Mouse (Mus musculus) heart, postnatal 36 days (tissue): ENCODE data around the gene Serf1. TPM values are rescaled to one million over a fixed set of nuclear protein-coding genes. Genes with fewer than 3 reads are reported as not detected.
"Not testable (repeated sequence)": the region's sequence is repeated elsewhere in the genome, so short reads cannot be mapped to it uniquely, and the experiment has no call there.

Source experiments
- DNase-seq, 2 experiments: peaks; one replicate each; pipeline ENCODE4 v3.0.0; 2021 to 2022
- intact Hi-C: fragments of 180-260 bp; cut with DNase I; formaldehyde crosslinking; loops from one replicate; pipeline ENCODE4 v1.15.1; 2025
- total RNA-seq, 2 experiments: library from RNA; stranded (reverse); gene quantifications; 2 replicates each; pipeline ENCODE4 v1.2.3; 2021

Gene Serf1
- 1 to 10 TPM; 5.9 to 6.7 TPM for total RNA-seq

- intact Hi-C loops: loop anchor here (10.0 kb wide), 2 partner anchors 547 to 753 kb away; partner anchors contain the start of genes Ak6, Rad17 and Taf9
Measured at GRCm38 (mm10) chr13:100107652-100108472, at the start of gene Serf1. Serf1 (plus strand) TSS chr13:100108012.

GRCm38 (mm10) chr13:100063936-100064335 is 43.9 kb upstream of the Serf1 start:
- intact Hi-C loops: no loop called here
- DNase-seq: no peak

More at GRCm38 (mm10) chr13:100107652-100108472, at the start of gene Serf1:
- DNase-seq: peak; percentile 81 to 86

DNA sequence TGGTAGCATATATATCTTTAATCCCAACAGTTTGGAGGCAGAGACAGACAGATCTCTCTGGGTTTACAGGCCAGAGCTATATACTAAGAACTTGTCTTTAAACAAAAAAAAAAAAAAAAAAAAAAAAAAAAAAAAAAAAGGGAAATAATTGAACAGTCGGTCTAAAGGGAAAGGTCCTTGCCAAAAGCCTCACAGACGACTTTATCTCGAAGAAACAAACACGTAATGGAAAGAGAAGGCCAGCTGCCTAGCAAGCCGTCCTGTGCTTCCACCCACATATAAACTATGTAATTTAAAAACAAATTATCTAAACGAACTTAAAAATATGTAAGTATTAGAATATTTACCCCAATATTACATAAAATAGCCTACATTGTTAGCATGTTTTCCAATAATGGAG is 40.0 kb upstream of the Serf1 start:
- no peak for DNase-seq
- intact Hi-C loops: no loop called here

GRCm38 (mm10) chr13:100071473-100071872 is 36.3 kb upstream of the Serf1 start:
- no peak for DNase-seq
- intact Hi-C loops: no loop called here

- no peak for DNase-seq
- intact Hi-C loops: loop anchor here (5.0 kb wide), 1 partner anchor 67 kb away; no protein-coding TSS in a partner anchor
Measured at GRCm38 (mm10) chr13:100098808-100099207, 9.0 kb upstream of the Serf1 start.

DNA sequence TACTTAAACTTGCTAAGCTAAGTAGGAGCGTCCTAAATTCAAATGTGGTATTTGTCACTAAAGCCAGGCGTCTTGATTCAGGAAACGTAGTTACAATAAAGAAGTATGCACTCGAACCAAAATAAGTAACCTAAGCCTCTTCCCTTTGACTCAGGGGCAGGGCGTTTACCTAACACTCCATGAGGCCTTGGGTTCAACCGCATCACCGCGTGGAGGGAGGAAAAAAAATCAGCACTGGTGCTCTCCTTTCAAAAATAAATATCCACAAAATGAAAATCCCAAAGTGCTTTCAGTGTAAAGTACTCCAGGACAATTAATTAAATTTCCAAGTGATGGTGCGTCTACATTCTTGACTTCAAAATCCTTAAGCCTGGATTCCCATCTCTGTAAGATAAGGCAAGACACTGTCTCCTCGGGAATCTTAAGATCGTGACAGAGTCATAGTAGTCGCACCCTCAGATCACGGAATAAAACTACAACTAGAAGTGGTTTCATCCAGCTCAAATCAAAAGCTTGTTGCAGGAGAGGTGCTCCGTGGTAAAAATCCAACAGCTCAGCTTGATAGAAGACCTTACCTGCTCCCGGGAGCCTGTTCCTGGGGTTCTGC is 4.7 kb upstream of the Serf1 start:
- intact Hi-C loops: loop anchor here (10.0 kb wide), 2 partner anchors 552 to 748 kb away; partner anchors contain the start of genes Ak6, Rad17 and Taf9
- DNase-seq: no peak

- intact Hi-C loops: loop anchor here (2.0 to 10.0 kb wide), 3 partner anchors 21 to 749 kb away; partner anchors contain the start of genes Ak6, Rad17, Smn1 and Taf9
- peak; percentile 97 to 99 for DNase-seq
Measured at GRCm38 (mm10) chr13:100103748-100104254, 4.0 kb upstream of the Serf1 start, which contains the start of gene Bdp1. Bdp1 (minus strand) TSS chr13:100104070.

DNA sequence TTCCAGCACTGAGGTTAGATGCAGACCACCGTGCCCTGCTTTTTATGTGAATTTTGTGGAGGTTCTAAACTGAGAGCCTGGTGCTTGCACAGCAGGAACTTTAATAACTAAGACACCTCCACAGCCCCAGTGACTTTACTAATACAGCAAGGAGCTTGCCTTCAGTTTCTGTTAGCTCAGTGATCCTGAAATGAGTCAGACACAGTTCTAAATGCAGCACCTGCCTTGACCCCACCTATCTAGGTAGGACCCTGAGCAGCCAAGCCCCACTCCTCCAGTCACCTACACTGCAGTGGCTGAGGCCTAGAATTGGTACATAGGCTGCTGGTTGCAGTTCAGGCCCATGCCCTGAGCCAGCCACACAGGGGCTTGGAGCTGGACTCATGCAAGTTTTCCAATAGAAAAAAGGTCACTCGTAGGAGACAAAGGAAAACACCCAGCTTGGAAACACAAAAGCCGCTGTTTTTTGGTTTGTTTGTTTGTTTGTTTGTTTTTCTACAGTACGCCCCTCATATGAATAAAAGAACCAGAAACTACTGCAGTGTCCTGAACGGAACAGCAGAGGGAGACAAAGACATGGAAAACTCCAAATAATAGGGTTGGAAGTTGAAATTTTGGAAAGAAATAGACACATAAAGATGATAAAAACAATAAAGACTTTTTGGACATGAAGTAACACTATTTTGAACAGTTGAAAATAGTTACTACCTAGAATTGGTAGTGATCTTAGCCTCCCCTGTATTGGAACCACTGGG is 4.6 kb downstream of the Serf1 start:
- DNase-seq: no peak
- intact Hi-C loops: loop anchor here (5.0 kb wide), 1 partner anchor 280 kb away; no protein-coding TSS in a partner anchor

DNA sequence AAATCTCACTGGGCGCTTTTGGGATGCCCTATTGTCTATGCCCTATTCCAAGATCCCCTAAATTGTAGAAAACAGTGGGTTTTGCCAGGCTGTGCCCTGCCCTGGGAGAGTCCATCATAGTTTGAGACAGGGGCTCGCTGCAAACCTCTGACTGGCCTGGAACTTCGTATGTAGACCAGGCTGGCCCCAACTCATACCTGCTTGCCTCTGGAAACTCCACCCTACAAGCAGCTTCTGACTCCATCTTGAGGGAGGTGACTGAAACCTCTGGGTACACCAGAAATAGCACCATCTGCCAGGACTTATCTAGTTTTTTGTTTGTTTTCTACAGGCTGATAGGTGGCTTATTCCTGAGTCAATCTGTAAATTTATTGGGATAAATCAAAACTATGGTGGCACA is 16.2 kb downstream of the Serf1 start:
- intact Hi-C loops: loop anchor here (2.0 kb wide), 1 partner anchor 19 kb away; the partner anchor contains the start of gene Bdp1

DNA sequence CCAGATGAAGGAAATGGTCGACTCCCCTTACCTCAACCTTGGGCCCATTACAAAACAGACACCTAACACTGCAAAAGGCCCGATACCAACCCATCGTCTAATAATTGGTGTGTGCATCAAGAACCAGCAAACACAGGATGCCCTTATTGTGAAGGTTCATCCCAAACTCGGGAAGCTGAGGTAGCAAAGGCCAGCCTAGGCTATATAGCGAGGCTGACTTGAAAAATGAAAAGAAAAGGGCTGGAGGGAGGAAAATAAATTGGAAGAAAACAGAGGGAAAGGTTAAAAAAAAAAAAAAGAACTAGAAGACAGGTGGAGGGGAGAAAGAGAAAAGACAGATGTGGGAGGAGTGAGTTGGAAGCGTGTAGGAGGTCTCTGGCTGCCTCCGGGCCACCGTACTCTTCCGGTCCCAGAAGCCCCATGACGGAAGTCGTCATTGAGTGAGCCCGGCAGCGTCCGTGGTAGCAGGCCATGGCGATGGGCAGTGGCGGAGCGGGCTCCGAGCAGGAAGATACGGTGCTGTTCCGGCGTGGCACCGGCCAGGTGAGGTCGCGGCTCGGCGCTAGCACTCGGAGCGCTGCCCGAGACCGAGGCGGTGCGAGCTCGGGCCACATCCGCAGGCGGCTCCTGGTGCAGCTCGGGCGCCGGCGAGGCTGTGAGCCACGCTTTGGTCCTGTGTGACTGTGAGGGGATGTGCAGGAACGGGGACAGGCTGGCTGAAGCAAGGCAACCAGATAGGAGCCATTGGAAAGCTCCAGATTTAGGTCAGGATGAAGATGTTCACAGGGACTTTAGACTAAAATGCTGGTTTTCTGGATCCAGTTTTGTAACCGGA is 16.8 kb downstream of the Serf1 start, which contains the start of gene Smn1:
Gene Smn1 (plus strand): TSS at position 430 of the 835 bp plus-strand sequence.
- intact Hi-C loops: loop anchor here (2.0 kb wide), 1 partner anchor 20 kb away; the partner anchor contains the start of gene Bdp1

More for the DNA sequence above, 16.2 kb downstream of the Serf1 start:
- DNase-seq: no peak

GRCm38 (mm10) chr13:100125258-100125643 is 17.4 kb downstream of the Serf1 start:
- intact Hi-C loops: loop anchor here (2.0 kb wide), 1 partner anchor 20 kb away; the partner anchor contains the start of gene Bdp1
- DNase-seq: no peak

More for the DNA sequence above, 16.8 kb downstream of the Serf1 start, which contains the start of gene Smn1:
- DNase-seq: peak; percentile 93 to 97

GRCm38 (mm10) chr13:100141646-100142314 is 34.0 kb downstream of the Serf1 start:
- no peak for DNase-seq
- intact Hi-C loops: no loop called here

GRCm38 (mm10) chr13:100152659-100153058 is 44.8 kb downstream of the Serf1 start:
- DNase-seq: no peak
- intact Hi-C loops: no loop called here

DNA sequence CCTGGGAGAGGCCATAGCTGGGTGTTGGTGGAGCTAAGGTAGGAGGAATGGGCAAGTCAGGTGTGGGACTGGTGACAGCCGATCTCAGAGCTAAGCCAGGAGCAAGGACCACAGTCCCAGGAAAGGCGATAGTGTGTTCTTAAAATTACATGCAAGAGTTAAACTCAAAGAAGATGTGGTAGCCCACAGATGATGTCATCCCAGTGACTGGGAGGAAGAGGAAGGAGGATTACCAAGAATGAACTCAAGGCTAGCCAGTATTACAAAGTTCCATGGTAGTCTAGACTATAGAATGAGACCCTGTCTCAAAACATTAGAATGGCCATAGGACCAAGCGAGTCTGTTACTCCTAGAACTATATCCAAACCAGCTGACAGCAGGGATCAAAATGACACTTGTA is 48.8 kb downstream of the Serf1 start:
- intact Hi-C loops: no loop called here
- no peak for DNase-seq

- DNase-seq, intact Hi-C loops: not testable (repeated sequence)
Measured at GRCm38 (mm10) chr13:100161171-100161870, 53.5 kb downstream of the Serf1 start.

DNA sequence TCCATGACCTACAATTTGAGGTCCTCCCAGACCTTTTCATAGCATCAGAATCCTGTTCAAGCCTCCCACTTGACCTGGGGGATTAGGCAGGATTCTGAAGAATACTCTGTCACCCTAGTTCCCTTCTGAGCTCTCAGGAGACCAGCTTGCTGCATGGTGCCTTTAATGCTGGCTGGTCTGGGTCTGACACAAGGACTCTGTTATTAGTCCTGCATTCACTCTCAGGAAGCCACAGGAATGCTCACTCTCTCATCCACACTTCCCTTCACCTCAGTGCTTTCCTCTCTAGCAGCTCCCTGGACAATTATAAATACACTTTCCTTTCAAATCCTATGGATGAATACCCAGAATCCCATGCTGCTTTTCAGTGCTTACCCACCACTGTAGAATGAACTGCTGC is 54.7 kb downstream of the Serf1 start:
- DNase-seq: not testable (repeated sequence)

More for the DNA sequence above, 54.7 kb downstream of the Serf1 start:
- intact Hi-C loops: not testable (repeated sequence)
